Mouse (Mus musculus): Measurements from ENCODE around the gene Fus.

DNA sequence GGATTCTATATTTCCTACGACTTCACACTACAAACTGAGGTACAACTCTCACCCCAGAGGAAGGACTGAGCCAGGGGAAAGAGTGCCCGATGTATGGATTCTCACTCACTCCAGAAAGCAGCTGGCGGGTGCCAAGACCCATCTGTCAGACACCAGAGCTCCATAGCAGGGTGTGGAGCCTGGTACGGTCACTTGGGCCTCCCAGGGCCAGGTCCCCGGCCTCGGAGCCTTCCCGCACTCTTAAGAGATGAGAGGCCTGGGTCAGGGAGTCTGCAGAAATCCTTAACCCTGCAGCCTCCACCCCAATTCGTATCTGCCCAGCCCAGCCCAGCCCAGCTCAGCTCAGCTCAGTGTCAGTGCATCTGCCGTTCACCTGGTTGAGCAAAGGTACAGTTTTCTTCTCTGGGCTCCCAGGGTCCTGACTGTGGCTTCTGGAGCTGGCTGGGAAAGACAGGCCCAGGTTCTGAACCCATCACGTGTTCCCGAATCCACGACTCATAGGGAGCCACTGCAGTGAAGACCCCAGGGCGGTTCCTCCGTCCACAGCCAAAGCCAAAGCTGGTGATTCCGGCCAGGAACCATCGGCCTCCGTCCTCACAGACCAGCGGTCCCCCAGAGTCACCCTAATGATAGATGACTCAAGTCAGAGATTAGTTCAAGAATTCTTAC is 30.9 kb upstream of the Fus start:
- TF ChIP-seq CTCF (IDR thresholded peaks at IDR 0.05; ENCODE audit: borderline replicate concordance, extremely low read depth, insufficient read depth, insufficient read length), result no peak
- no peak for TF ChIP-seq POLR2A (IDR thresholded peaks at IDR 0.05; ENCODE audit: borderline replicate concordance, extremely low read depth, insufficient read depth, insufficient read length, poor library complexity, severe bottlenecking)

Data from brain, embryonic 14.5 days (tissue).